Mouse (Mus musculus) ES-Bruce4 (cell line): ENCODE measurements at regions not wholly inside any gene's neighbourhood (a gene's known extent, or its start where the extent isn't known, plus 50 kb on each side); places are given as distances from the start of the nearest gene placed in this dataset.

Experiments
- H3K27ac ChIP-seq: 2 replicates; pipeline ENCODE4 v1.5.1; 2012; ENCODE audit warnings: low read length, inconsistent platforms; ENCODE audit not compliant: insufficient read depth
- H3K27me3 ChIP-seq: 2 replicates; pipeline ENCODE4 v1.6.1; 2012; ENCODE audit warnings: mild to moderate bottlenecking, low read length, inconsistent platforms; ENCODE audit not compliant: control insufficient read depth, poor library complexity, insufficient read depth, severe bottlenecking
- H3K36me3 ChIP-seq: 2 replicates; pipeline ENCODE4 v1.6.1; 2012; ENCODE audit warnings: inconsistent platforms, mild to moderate bottlenecking, low read length, moderate library complexity; ENCODE audit not compliant: control insufficient read depth, poor library complexity, insufficient read depth, severe bottlenecking
- H3K4me1 ChIP-seq: one replicate; pipeline ENCODE4 v1.8.1; 2011; ENCODE audit warnings: low read length; ENCODE audit not compliant: control insufficient read depth, insufficient read depth
- H3K4me3 ChIP-seq: 2 replicates; pipeline ENCODE4 v1.5.1; 2011; ENCODE audit warnings: low read depth, mild to moderate bottlenecking, low read length
- H3K9ac ChIP-seq: 2 replicates; pipeline ENCODE4 v1.6.1; 2012; ENCODE audit warnings: low read depth, mild to moderate bottlenecking, inconsistent platforms; ENCODE audit not compliant: poor library complexity, severe bottlenecking
- H3K9me3 ChIP-seq: replicated peaks from 2 replicates; pipeline ENCODE4 v1.6.1; 2012; ENCODE audit warnings: mild to moderate bottlenecking, low read length, inconsistent platforms; ENCODE audit not compliant: control insufficient read depth, poor library complexity, insufficient read depth, severe bottlenecking
- CTCF ChIP-seq: IDR thresholded peaks from one replicate; pipeline ENCODE4 v1.8.1; 2011; ENCODE audit warnings: low read depth, low read length
- EP300 ChIP-seq: IDR thresholded peaks from 2 replicates; pipeline ENCODE4 v1.6.1; 2011; ENCODE audit warnings: low read depth, low read length; ENCODE audit not compliant: insufficient read depth
- POLR2A ChIP-seq: IDR thresholded peaks from one replicate; pipeline ENCODE4 v1.8.1; 2011; ENCODE audit warnings: low read length; ENCODE audit not compliant: insufficient read depth

GRCm38 (mm10) chr6:39258656-39259055 is 52.1 kb upstream of the Kdm7a start:
- no peak overlapping the region for H3K4me3 ChIP-seq
- H3K36me3 ChIP-seq: no peaks in the 10 kb centered on the region
- no peaks in the 10 kb centered on the region for H3K27me3 ChIP-seq
- no peak for TF ChIP-seq EP300
- no peak for TF ChIP-seq POLR2A
- no peak for TF ChIP-seq CTCF
- no peaks in the 10 kb centered on the region for H3K9me3 ChIP-seq
- H3K27ac ChIP-seq: no peak overlapping the region
- H3K9ac ChIP-seq: no peak overlapping the region
- peaks cover 5% of the 10 kb centered on the region for H3K4me1 ChIP-seq

- no peak overlapping the region for H3K9ac ChIP-seq
These were observed 51.2 kb upstream of the Kdm7a start for GRCm38 (mm10) chr6:39257667-39258395.

GRCm38 (mm10) chr6:39257111-39257571 is 50.6 kb upstream of the Kdm7a start:
- no peaks in the 10 kb centered on the region for H3K36me3 ChIP-seq
- no peak for TF ChIP-seq EP300
- no peak for TF ChIP-seq POLR2A
- TF ChIP-seq CTCF: no peak
- peaks cover 5% of the 10 kb centered on the region for H3K4me1 ChIP-seq
- 0 out of 2 replicates have a peak overlapping the region, but pooled peaks have one; percentile 10 for H3K9ac ChIP-seq
- H3K9me3 ChIP-seq: no peaks in the 10 kb centered on the region
- H3K27ac ChIP-seq: no peak overlapping the region
- no peaks in the 10 kb centered on the region for H3K27me3 ChIP-seq
- peak overlapping the region; percentile 41 for H3K4me3 ChIP-seq

More at GRCm38 (mm10) chr6:39257667-39258395, 51.2 kb upstream of the Kdm7a start:
- TF ChIP-seq POLR2A (no peak), CTCF (no peak), EP300 (no peak)
- peaks cover 5% of the 10 kb centered on the region for H3K4me1 ChIP-seq
- H3K36me3 ChIP-seq: no peaks in the 10 kb centered on the region
- H3K9me3 ChIP-seq: no peaks in the 10 kb centered on the region
- H3K4me3 ChIP-seq: no peak overlapping the region
- no peak overlapping the region for H3K27ac ChIP-seq
- no peaks in the 10 kb centered on the region for H3K27me3 ChIP-seq

GRCm38 (mm10) chr6:39256304-39257103 is 49.9 kb upstream of the Kdm7a start:
- TF ChIP-seq POLR2A (no peak), CTCF (no peak), EP300 (no peak)
- Histone ChIP-seq H3K4me1 (peaks cover 5% of the 10 kb centered on the region), H3K36me3 (no peaks in the 10 kb centered on the region)

More at GRCm38 (mm10) chr6:39256304-39257103, 49.9 kb upstream of the Kdm7a start:
- H3K27me3 ChIP-seq: no peaks in the 10 kb centered on the region
- H3K4me3 ChIP-seq: peak overlapping the region; percentile 21
- peak overlapping the region; percentile 10; the same call in 1 of the 2 replicates for H3K9ac ChIP-seq
- no peak overlapping the region for H3K27ac ChIP-seq
- no peaks in the 10 kb centered on the region for H3K9me3 ChIP-seq
